Mouse (Mus musculus) mouse embryonic stem cell (cell line): ENCODE results near the gene Fam69b.

Experiments used
- in situ Hi-C, 2 experiments: fragments of 300-500 bp; cut with MboI; formaldehyde crosslinking; loops; 1 replicate in 1 of 2; 3 replicates in 1 of 2; pipeline ENCODE4 v1.14.3; 2019 to 2020; ENCODE audit warnings: low sequenced_read_pairs in 2 of 2, low pct_unique_long_range_greater_than_20kb in 1 of 2, mixed read lengths in 1 of 2; ENCODE audit not compliant: unreplicated experiment in 1 of 2

The Fam69b gene

GRCm38 (mm10) chr2:26639838-26640830 lies 11.9 kb downstream of the Fam69b start:
- in situ Hi-C loops = loop anchor here (5.0 to 10.0 kb wide), 3 partner anchors 267 to 595 kb away; no protein-coding TSS in a partner anchor

- in situ Hi-C loops = loop anchor here (5.0 to 10.0 kb wide), 3 partner anchors 266 to 594 kb away; no protein-coding TSS in a partner anchor
Observed at GRCm38 (mm10) chr2:26641006-26641647, 12.9 kb downstream of the Fam69b start.

GRCm38 (mm10) chr2:26643942-26644341 lies 15.7 kb downstream of the Fam69b start:
- in situ Hi-C loops = loop anchor here (5.0 to 10.0 kb wide), 3 partner anchors 263 to 591 kb away; no protein-coding TSS in a partner anchor

GRCm38 (mm10) chr2:26646643-26647293 lies 18.5 kb downstream of the Fam69b start:
- in situ Hi-C loops = loop anchor here in 1 of 2 experiments (10.0 kb wide), 1 partner anchor 588 kb away; no protein-coding TSS in a partner anchor

GRCm38 (mm10) chr2:26654687-26655086 lies 26.4 kb downstream of the Fam69b start:
- in situ Hi-C loops = loop anchor here in 1 of 2 experiments (5.0 to 25.0 kb wide), 2 partner anchors 183 to 383 kb away; no protein-coding TSS in a partner anchor

- in situ Hi-C loops = loop anchor here in 1 of 2 experiments (25.0 kb wide), 1 partner anchor 180 kb away; no protein-coding TSS in a partner anchor
Observed at GRCm38 (mm10) chr2:26657426-26657825, 29.2 kb downstream of the Fam69b start.

- in situ Hi-C loops = loop anchor here in 1 of 2 experiments (25.0 kb wide), 1 partner anchor 176 kb away; no protein-coding TSS in a partner anchor
Observed at GRCm38 (mm10) chr2:26661143-26661752, 33.0 kb downstream of the Fam69b start.

- in situ Hi-C loops = loop anchor here in 1 of 2 experiments (25.0 kb wide), 1 partner anchor 175 kb away; no protein-coding TSS in a partner anchor
Observed at GRCm38 (mm10) chr2:26661768-26662508, 33.7 kb downstream of the Fam69b start.

GRCm38 (mm10) chr2:26662509-26662882 lies 34.2 kb downstream of the Fam69b start:
- in situ Hi-C loops = loop anchor here in 1 of 2 experiments (25.0 kb wide), 1 partner anchor 175 kb away; no protein-coding TSS in a partner anchor

- in situ Hi-C loops = loop anchor here in 1 of 2 experiments (25.0 kb wide), 1 partner anchor 174 kb away; no protein-coding TSS in a partner anchor
Observed at GRCm38 (mm10) chr2:26663112-26663511, 34.9 kb downstream of the Fam69b start.

GRCm38 (mm10) chr2:26663551-26663950 lies 35.3 kb downstream of the Fam69b start:
- in situ Hi-C loops = loop anchor here in 1 of 2 experiments (25.0 kb wide), 1 partner anchor 174 kb away; no protein-coding TSS in a partner anchor

- in situ Hi-C loops = loop anchor here in 1 of 2 experiments (25.0 kb wide), 1 partner anchor 169 kb away; no protein-coding TSS in a partner anchor
Observed at GRCm38 (mm10) chr2:26668746-26669145, 40.5 kb downstream of the Fam69b start.

GRCm38 (mm10) chr2:26671182-26671581 lies 42.9 kb downstream of the Fam69b start, which contains the start of gene Lcn4:
Gene Lcn4 (minus strand): TSS chr2:26671282.
- in situ Hi-C loops = loop anchor here in 1 of 2 experiments (25.0 kb wide), 1 partner anchor 166 kb away; no protein-coding TSS in a partner anchor
